Comparison of ENCODE assay signal across 8 mouse cellular contexts in genomic region chr19:9135512-9136331, GRCm38 (mm10). TPM values are rescaled to one million over a fixed set of nuclear protein-coding genes. Genes with fewer than 3 reads are reported as not detected.
DNase-seq lines count a peak whose midpoint lies in the region; ATAC-seq lines count a peak whose summit lies in the region.

Gene Asrgl1, minus strand, starts transcription at chr19:9135636.

- no peaks in the 10 kb centered on the region for H3K27me3 ChIP-seq in intestine, embryonic 14.5 days (replicated peaks; ENCODE audit: control insufficient read depth, insufficient read depth, low read length)

- DNase-seq in adrenal gland, adult 2 months = peak; percentile 93
- peak; percentile 97 for DNase-seq in embryo, embryonic 11 days
- peak; percentile 89 for DNase-seq in gastrocnemius, postnatal 25 days
- peak; percentile 90 for DNase-seq in intestine, embryonic 14.5 days (ENCODE audit: low spot score)
- DNase-seq in left cerebral cortex, postnatal 14 days (ENCODE audit: low spot score in 2 of 2) = peak; percentile 93
- DNase-seq in right cerebral cortex, postnatal 14 days = peak; percentile 92
- DNase-seq in urinary bladder, postnatal 25 days (ENCODE audit: low spot score) = peak; percentile 90

- peak within 1 kb of the TSS; percentile 99 for H3K4me2 ChIP-seq in intestine, embryonic 14.5 days (ENCODE audit: low read length)

- peak; percentile 95 for ATAC-seq in intestine, embryonic 14.5 days (replicated peaks; ENCODE audit: low FRiP score, low TSS enrichment, low read depth)
- ATAC-seq in megakaryocyte-erythroid progenitor cell, adult 5-6 weeks (replicated peaks; ENCODE audit: low FRiP score, low TSS enrichment, poor library complexity, severe bottlenecking) = peak; percentile 96

- H3K27ac ChIP-seq in intestine, embryonic 14.5 days (ENCODE audit: low read depth) = no peak within 1 kb of the TSS

- peak within 1 kb of the TSS; percentile 79 for H3K4me3 ChIP-seq in intestine, embryonic 14.5 days (ENCODE audit: low read depth, low read length)

- 11% methylated on average over 31 of the region's 31 CpGs for WGBS in intestine, embryonic 14.5 days

- intact Hi-C loops in left cerebral cortex, postnatal 14 days (cut with DNase I) = no loop called here

- peaks cover 6% of the 10 kb centered on the region; the same call in 1 of the 2 replicates for H3K4me1 ChIP-seq in intestine, embryonic 14.5 days (replicated peaks; ENCODE audit: control insufficient read depth, insufficient read depth, low read length)

- peak within 1 kb of the TSS; percentile 65 for H3K9ac ChIP-seq in intestine, embryonic 14.5 days (ENCODE audit: low read length)

- no peaks in the 10 kb centered on the region for H3K36me3 ChIP-seq in intestine, embryonic 14.5 days (ENCODE audit: control insufficient read depth, insufficient read depth, low read length)

- no peaks in the 10 kb centered on the region for H3K9me3 ChIP-seq in intestine, embryonic 14.5 days (ENCODE audit: control insufficient read depth, low read length)

RNA-seq across cellular contexts. Expression of gene Asrgl1, which starts in this region (rescaled TPM):
- 10 to 100 TPM; 10.3 to 12.7 TPM for total RNA-seq in adrenal gland, adult 2 months (2021)
- 1.2 and 2.0 TPM in 2 replicates for polyA plus RNA-seq in adrenal gland, adult 2 months (2012; rRNA removed)
- total RNA-seq in gastrocnemius, postnatal 25 days (2021) = 10 to 100 TPM; 25.1 to 26.0 TPM
- 10.7 and 11.7 TPM in 2 replicates for polyA plus RNA-seq in intestine, embryonic 14.5 days (2014; fragmentation: Nextera tagmentation; extraction: Ambion mirVana)
- total RNA-seq in left cerebral cortex, postnatal 14 days (2021) = 100 to 1,000 TPM; 101 to 139 TPM
- total RNA-seq in megakaryocyte-erythroid progenitor cell, adult 5-6 weeks (2014; fragmentation: Nextera tagmentation) = 29.8 and 39.1 TPM in 2 replicates
- total RNA-seq in megakaryocyte-erythroid progenitor cell, adult 5-6 weeks (2017) = 25.3 and 26.5 TPM in 2 replicates
